Mouse (Mus musculus) C2C12 (cell line): Measurements from ENCODE around the gene Gnmt. TPM values are rescaled to one million over a fixed set of nuclear protein-coding genes. Genes with fewer than 3 reads are reported as not detected.
"Not testable (repeated sequence)": the region's sequence is repeated elsewhere in the genome, so short reads cannot be mapped to it uniquely, and the experiment has no call there.

Experiments used
- H3K27me3 ChIP-seq: one replicate; pipeline ENCODE4 v1.6.1; 2011; ENCODE audit not compliant: control insufficient read depth, insufficient read depth, insufficient read length
- H3K36me3 ChIP-seq: one replicate; pipeline ENCODE4 v1.6.1; 2011; ENCODE audit not compliant: control insufficient read depth, insufficient read depth
- H3K4me3 ChIP-seq: one replicate; pipeline ENCODE4 v1.5.1; 2011; ENCODE audit warnings: mild to moderate bottlenecking, control low read depth; ENCODE audit not compliant: poor library complexity, insufficient read depth, severe bottlenecking
- H3K79me2 ChIP-seq: one replicate; pipeline ENCODE4 v1.6.1; 2011; ENCODE audit not compliant: control insufficient read depth, insufficient read depth
- H3K79me3 ChIP-seq: one replicate; pipeline ENCODE4 v1.6.1; 2011; ENCODE audit warnings: low read depth, control low read depth
- H3ac ChIP-seq: one replicate; pipeline ENCODE3; 2011; ENCODE audit warnings: low read depth; ENCODE audit not compliant: control insufficient read depth, insufficient read length
- CEBPB ChIP-seq: IDR thresholded peaks from one replicate; pipeline ENCODE4 v1.6.1; 2011; ENCODE audit warnings: low read depth, mild to moderate bottlenecking, control low read depth, moderate library complexity
- CTCF ChIP-seq: IDR thresholded peaks from one replicate; pipeline ENCODE4 v1.5.1; 2011; ENCODE audit not compliant: control insufficient read depth, insufficient read depth, insufficient read length
- FOSL1 ChIP-seq: IDR thresholded peaks from one replicate; pipeline ENCODE4 v1.8.0; 2011; ENCODE audit warnings: mild to moderate bottlenecking, low read length; ENCODE audit not compliant: poor library complexity, insufficient read depth, severe bottlenecking
- MAX ChIP-seq: IDR thresholded peaks from one replicate; pipeline ENCODE4 v1.6.1; 2011; ENCODE audit warnings: mild to moderate bottlenecking, control low read depth
- MYOD1 ChIP-seq: IDR thresholded peaks from one replicate; pipeline ENCODE4 v1.6.1; 2011; ENCODE audit warnings: low read depth; ENCODE audit not compliant: control insufficient read depth, insufficient read length
- MYOG ChIP-seq: IDR thresholded peaks from one replicate; pipeline ENCODE4 v1.6.1; 2011; ENCODE audit not compliant: control insufficient read depth, insufficient read length; ENCODE audit errors: extremely low read depth
- USF1 ChIP-seq: IDR thresholded peaks from one replicate; pipeline ENCODE4 v1.6.1; 2011; ENCODE audit warnings: low read depth, mild to moderate bottlenecking, control low read depth, moderate library complexity
- polyA plus RNA-seq: library from polyadenylated mRNA; unstranded; fragments of >200 nt; fragmentation: generic; extraction: Trizol; gene quantifications from one replicate; pipeline ENCODE4 v1.2.1, GENCODE M21; 2012; ENCODE audit warnings: missing spikeins

Gnmt gene
- polyA plus RNA-seq, 1 experiment = 0.08 TPM

DNA sequence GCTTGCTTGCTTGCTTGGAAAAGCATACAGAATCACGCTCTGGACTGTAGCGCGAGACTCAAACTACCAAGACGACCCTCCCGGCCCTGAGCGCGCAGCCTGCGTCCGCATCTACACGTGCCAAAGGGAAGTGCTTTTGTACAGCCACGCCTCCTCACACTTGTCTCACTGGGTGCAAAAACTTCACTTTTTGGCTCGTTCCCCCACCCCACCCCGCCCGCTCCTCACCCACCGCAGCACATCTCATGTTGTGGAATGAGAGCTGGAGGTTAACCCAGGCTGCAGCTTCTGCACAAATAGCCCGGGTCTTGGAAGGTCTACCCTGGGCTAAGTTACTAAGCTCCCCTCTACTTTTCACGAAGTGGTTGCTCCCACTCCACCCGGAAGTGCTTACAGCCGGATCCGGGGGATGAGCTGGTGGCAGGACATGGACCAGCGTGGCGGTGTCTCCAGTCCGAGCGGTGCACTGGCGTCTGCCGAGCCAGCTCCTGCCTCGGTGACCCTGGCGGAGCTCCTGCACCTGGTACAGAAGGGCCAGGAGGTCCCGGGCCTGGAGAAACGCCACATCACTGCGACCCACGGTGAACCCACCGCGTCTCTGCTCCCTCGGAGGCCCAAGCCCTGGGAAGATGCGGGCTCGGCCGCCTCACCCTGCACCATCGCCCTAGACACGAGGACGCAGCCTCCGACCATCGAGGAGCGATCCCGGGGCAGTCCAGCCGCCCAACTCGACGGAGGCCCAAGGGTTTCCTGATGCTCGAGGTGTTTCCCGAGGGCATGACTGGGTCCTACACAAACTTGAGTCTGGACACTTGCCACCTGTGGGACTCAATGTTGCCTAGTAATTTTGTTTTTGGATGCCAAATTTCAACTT lies 43.7 kb upstream of the Gnmt start, which contains the start of gene 2310039H08Rik:
Gene 2310039H08Rik, plus strand, starts transcription at position 232 of the 874 bp plus-strand sequence.
- no peak for TF ChIP-seq FOSL1
- no peak for TF ChIP-seq MYOD1
- no peak for TF ChIP-seq CTCF
- TF ChIP-seq MAX = peak; percentile 84
- no peak for TF ChIP-seq MYOG
- TF ChIP-seq CEBPB = no peak
- peak; percentile 49 for TF ChIP-seq USF1
- H3K4me3 ChIP-seq = peak within 1 kb of the TSS; percentile 81
- H3ac ChIP-seq = peak within 1 kb of the TSS; percentile 96
- peaks cover under 1% of the 10 kb centered on the region for H3K79me2 ChIP-seq
- H3K79me3 ChIP-seq = peaks cover 2% of the 10 kb centered on the region
- no peaks in the 10 kb centered on the region for H3K27me3 ChIP-seq
- peaks cover 36% of the 10 kb centered on the region for H3K36me3 ChIP-seq

DNA sequence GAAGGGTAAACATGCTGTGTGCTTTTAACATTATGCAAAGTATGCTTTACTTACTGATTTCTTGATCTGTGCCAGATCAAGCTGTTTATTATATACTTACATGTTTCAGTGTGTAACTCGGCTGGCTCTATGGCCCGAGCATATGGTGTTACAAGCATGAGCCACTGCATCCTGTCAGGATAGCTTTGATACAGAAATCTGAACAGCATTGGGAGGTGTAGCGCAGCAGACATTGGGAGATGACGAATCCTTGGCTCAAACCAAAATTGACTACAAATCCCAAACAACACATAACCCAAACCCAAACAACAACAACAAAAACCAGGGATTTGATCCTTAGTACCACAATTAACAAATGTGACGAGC lies 43.1 kb upstream of the Gnmt start:
- Histone ChIP-seq H3K79me2 (no peaks in the 10 kb centered on the region), H3K36me3 (peaks cover 30% of the 10 kb centered on the region), H3K27me3 (no peaks in the 10 kb centered on the region), H3ac (peak overlapping the region; percentile 55), H3K79me3 (no peaks in the 10 kb centered on the region), H3K4me3 (peak overlapping the region; percentile 81)
- TF ChIP-seq CTCF (no peak), USF1 (no peak), MYOD1 (no peak), CEBPB (no peak), MYOG (no peak)

DNA sequence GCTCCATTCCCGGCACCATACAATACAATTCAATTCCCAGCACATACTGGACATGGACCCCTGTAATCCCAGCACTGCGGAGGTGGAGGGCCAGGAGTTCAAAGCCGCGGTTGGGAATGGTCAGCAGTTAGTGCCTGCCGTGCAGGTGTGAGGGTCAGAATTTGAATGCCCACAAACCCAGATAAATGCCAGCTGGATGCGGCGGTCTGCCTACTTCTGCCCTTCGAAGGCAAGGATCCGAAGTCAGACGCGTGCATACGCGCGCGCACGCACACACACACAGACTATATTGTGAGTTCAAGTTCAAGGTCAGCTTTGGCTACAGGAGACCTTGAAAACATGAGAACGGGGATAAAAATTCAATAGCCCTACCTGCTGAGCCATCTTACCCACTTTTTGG lies 42.6 kb upstream of the Gnmt start:
- no peaks in the 10 kb centered on the region for H3K79me3 ChIP-seq

DNA sequence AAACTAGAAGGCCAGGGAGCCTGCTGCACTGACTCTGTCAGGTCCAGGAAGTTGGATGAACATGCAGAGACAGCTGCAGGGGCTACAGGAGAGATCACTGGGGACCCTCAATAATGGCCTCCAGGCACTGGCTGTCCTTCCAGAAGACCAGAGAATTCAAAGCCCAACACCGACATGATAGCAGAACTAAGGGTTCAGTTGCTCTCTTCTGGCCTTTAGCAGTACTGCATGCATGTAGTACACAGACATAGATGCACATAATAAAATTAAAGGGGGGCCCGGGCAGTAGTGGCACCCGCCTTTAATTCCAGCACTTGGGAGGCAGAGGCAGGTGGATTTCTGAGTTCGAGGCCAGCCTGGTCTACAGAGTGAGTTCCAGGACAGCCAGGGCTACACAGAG lies 42.1 kb upstream of the Gnmt start:
- no peak overlapping the region for H3ac ChIP-seq
- H3K79me3 ChIP-seq = no peaks in the 10 kb centered on the region
- no peak for TF ChIP-seq FOSL1
- TF ChIP-seq MYOG = no peak
- TF ChIP-seq CEBPB = no peak
- TF ChIP-seq CTCF = no peak
- TF ChIP-seq MAX = no peak
- TF ChIP-seq MYOD1 = no peak
- no peak for TF ChIP-seq USF1
- no peaks in the 10 kb centered on the region for H3K27me3 ChIP-seq
- no peaks in the 10 kb centered on the region for H3K79me2 ChIP-seq
- no peak overlapping the region for H3K4me3 ChIP-seq
- H3K36me3 ChIP-seq = peaks cover 22% of the 10 kb centered on the region

More for the DNA sequence above, 42.6 kb upstream of the Gnmt start:
- Histone ChIP-seq H3ac (no peak overlapping the region), H3K27me3 (no peaks in the 10 kb centered on the region), H3K79me2 (no peaks in the 10 kb centered on the region), H3K4me3 (no peak overlapping the region), H3K36me3 (peaks cover 28% of the 10 kb centered on the region)
- TF ChIP-seq MAX = no peak

DNA sequence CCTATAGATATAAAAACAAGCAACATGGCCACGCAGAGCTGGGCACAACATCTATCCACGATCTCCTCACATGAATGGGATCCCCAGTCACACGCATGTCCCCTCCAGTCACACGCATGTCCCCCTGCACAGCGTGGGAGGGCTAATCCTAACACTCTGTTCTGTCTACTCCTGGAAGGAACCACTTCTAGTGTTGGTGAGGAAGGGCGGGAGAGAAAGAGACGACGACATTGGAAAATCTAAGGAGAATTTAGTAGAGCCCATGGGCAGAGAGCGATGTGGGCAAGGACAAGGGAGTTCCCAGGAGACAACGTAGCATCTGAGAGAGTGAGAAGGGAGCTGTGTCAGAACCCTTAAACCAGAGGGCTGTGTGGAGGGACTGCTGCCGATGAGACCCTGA lies 41.6 kb upstream of the Gnmt start:
- no peaks in the 10 kb centered on the region for H3K79me2 ChIP-seq
- no peaks in the 10 kb centered on the region for H3K79me3 ChIP-seq
- no peak overlapping the region for H3ac ChIP-seq
- no peak overlapping the region for H3K4me3 ChIP-seq
- TF ChIP-seq USF1 (no peak), CEBPB (no peak), MAX (no peak)
- peaks cover 18% of the 10 kb centered on the region for H3K36me3 ChIP-seq
- H3K27me3 ChIP-seq = no peaks in the 10 kb centered on the region

DNA sequence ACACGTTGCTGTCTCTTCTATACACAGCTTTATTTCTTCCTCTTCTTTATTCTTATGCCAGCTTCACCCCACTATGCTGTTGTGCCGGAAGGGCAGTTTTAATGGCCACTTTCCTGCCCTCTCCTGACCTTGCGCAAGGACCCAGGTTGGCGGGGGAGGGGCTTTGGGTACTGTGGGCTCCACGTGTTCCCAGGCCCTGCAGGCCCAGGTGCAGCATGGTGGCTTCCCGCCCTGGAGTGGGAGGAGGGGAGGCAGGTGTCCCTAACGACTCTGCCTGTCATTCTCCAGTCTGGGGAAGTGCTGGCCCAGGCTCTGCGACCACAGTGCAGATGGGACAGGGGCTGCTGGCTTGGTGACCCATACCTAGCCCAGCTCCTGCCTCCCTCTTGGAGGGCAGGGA lies 38.9 kb upstream of the Gnmt start:
- H3ac ChIP-seq = no peak overlapping the region
- H3K79me2 ChIP-seq = no peaks in the 10 kb centered on the region
- TF ChIP-seq CTCF = no peak
- TF ChIP-seq USF1 = no peak
- no peak for TF ChIP-seq MAX
- TF ChIP-seq MYOD1 = no peak
- no peak for TF ChIP-seq FOSL1
- TF ChIP-seq CEBPB = no peak
- no peak for TF ChIP-seq MYOG
- H3K4me3 ChIP-seq = no peak overlapping the region
- H3K79me3 ChIP-seq = no peaks in the 10 kb centered on the region
- no peaks in the 10 kb centered on the region for H3K36me3 ChIP-seq
- peaks cover 4% of the 10 kb centered on the region for H3K27me3 ChIP-seq

DNA sequence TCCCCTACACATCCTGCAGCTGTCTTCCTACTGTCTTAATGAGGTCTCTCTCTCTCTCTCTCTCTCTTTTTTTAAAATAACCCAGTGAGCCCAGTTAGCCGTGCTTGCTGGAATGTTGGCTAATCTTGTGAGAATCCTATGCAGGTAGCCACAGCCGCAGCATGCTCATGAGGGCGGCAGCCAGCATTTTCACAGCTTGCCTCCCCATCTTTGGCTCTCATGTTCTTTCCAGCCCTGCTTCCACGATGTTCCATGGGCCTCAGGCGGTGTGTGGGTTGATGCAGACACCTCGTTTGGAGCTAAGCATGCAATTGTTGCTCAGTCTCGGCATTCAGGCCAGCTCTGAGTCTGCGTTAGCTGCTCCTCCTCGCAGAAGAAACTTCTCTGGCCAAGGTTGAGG lies 35.9 kb upstream of the Gnmt start:
- H3ac ChIP-seq, H3K79me3 ChIP-seq, H3K36me3 ChIP-seq, H3K79me2 ChIP-seq, H3K27me3 ChIP-seq, H3K4me3 ChIP-seq: not testable (repeated sequence)
